Mouse (Mus musculus): ENCODE results near the gene Ypel3. TPM values are rescaled to one million over a fixed set of nuclear protein-coding genes. Genes with fewer than 3 reads are reported as not detected.

Gene Ypel3
- polyA plus RNA-seq, 1 experiment from 2014 or later = 104 TPM

DNA sequence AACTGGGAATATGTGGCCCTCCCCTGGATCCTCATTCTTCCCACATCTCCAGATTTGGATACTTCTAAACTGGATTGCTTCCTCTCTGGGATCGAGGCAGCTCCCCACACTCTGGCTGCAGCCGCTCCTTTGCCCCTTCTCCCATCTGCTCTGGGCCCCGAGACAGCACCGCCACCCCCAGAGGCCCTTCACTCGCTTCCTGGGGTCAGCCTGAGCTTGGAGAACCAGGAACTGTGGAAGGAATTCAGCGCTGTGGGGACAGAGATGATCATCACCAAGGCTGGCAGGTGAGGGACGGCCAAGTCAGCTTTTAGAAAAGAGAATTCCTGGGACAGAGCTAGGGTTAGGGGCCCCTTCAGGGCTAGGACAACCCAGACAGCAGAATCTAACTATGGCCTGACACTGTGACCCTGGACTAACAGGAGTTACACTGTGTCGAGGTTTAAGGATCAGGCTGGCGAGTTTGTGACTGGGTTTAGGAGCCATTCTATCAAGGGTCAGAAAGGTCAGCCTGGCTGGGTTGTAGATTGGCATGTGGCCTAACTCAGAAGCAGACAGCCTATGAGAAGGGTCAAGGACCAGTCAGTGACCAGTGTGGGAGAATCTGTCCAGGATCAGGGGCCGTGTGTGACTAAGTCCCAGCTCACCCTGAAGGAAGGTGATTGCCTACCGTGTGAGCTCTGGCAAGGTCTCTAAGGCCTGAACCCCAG lies 5.1 kb downstream of the Ypel3 start:
- Histone ChIP-seq H3K4me1 (peaks cover 35% of the 10 kb centered on the region), H3K4me3 (peak overlapping the region; percentile 47), H3K36me3 (peaks cover 33% of the 10 kb centered on the region), H3K27ac (no peak overlapping the region), H3K27me3 (no peaks in the 10 kb centered on the region), H3K4me2 (peak overlapping the region; percentile 87), H3K9ac (peak overlapping the region; percentile 73), H3K9me3 (no peaks in the 10 kb centered on the region)
- ATAC-seq (ENCODE audit: insufficient number of reproducible peaks, insufficient read depth, low FRiP score, low TSS enrichment, low read depth) = no peak
- 35% methylated on average over 11 of the region's 11 CpGs for WGBS

DNA sequence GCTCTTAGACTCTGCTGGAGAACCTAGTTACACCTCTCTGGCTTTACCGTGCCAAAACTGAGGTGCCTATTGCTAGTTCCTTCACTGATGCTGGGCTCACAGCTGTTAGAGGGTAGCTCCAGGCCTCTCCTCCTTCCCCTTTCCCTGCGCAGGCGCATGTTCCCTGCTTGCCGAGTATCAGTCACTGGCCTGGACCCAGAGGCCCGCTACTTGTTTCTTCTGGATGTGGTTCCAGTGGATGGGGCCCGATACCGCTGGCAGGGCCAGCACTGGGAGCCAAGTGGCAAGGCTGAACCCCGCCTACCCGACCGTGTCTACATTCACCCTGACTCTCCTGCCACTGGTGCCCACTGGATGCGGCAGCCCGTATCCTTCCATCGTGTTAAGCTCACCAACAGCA lies 5.9 kb downstream of the Ypel3 start:
- Histone ChIP-seq H3K27me3 (no peaks in the 10 kb centered on the region), H3K9ac (no peak overlapping the region), H3K9me3 (no peaks in the 10 kb centered on the region), H3K4me3 (no peak overlapping the region), H3K4me2 (no peak overlapping the region), H3K27ac (no peak overlapping the region; the same call in 1 of the 2 replicates), H3K4me1 (peaks cover 29% of the 10 kb centered on the region), H3K36me3 (peaks cover 41% of the 10 kb centered on the region)
- 86% methylated on average over 13 of the region's 13 CpGs for WGBS
- ATAC-seq (ENCODE audit: insufficient number of reproducible peaks, insufficient read depth, low FRiP score, low TSS enrichment, low read depth) = no peak

DNA sequence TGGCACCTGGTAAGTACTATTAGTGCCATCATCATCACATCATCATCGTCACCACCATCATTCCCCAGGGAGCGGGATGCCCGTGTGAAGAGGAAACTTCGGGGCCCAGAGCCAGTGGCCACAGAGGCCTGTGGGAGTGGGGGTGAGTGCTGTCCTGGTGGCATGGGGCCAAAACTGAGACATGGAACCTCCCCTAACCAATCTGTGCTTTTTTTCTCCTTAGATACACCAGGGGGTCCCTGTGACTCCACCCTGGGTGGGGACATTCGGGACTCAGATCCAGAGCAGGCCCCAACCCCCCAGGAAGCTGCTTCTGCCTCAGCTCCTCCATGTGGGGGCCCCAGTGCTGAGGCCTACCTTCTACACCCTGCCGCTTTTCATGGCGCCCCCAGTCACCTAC lies 7.7 kb downstream of the Ypel3 start:
- H3K9ac ChIP-seq = no peak overlapping the region
- H3K27me3 ChIP-seq = no peaks in the 10 kb centered on the region
- H3K9me3 ChIP-seq = no peaks in the 10 kb centered on the region
- peaks cover 59% of the 10 kb centered on the region for H3K36me3 ChIP-seq
- H3K27ac ChIP-seq = no peak overlapping the region
- H3K4me1 ChIP-seq = peaks cover 20% of the 10 kb centered on the region
- no peak for ATAC-seq (ENCODE audit: insufficient number of reproducible peaks, insufficient read depth, low FRiP score, low TSS enrichment, low read depth)
- no peak overlapping the region for H3K4me2 ChIP-seq
- no peak overlapping the region for H3K4me3 ChIP-seq
- WGBS = 89% methylated on average over 7 of the region's 7 CpGs

DNA sequence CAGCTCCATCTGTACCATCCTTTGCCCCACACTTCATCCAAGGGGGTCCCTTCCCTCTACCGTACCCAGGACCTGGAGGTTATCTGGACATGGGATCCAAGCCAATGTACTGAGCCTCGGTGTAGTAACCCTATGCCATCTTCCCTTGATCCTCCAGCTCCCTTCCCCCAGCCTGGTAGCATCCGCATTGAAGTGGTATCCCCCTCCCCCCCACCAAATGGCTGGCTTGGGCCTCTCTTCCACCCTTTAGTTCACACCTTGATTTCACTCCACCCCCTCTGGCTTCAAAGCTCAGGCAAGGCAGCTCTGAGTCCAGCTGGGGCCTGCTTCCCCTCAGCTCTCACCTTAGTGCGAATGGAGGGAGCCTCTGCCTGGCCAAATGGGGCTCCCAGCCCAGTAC lies 8.3 kb downstream of the Ypel3 start:
- peaks cover 65% of the 10 kb centered on the region for H3K36me3 ChIP-seq
- H3K27ac ChIP-seq = no peak overlapping the region
- WGBS = 90% methylated on average over 4 of the region's 4 CpGs
- peaks cover 18% of the 10 kb centered on the region for H3K4me1 ChIP-seq
- no peaks in the 10 kb centered on the region for H3K9me3 ChIP-seq
- ATAC-seq (ENCODE audit: insufficient number of reproducible peaks, insufficient read depth, low FRiP score, low TSS enrichment, low read depth) = no peak
- no peaks in the 10 kb centered on the region for H3K27me3 ChIP-seq
- no peak overlapping the region for H3K9ac ChIP-seq
- H3K4me3 ChIP-seq = no peak overlapping the region
- H3K4me2 ChIP-seq = no peak overlapping the region

DNA sequence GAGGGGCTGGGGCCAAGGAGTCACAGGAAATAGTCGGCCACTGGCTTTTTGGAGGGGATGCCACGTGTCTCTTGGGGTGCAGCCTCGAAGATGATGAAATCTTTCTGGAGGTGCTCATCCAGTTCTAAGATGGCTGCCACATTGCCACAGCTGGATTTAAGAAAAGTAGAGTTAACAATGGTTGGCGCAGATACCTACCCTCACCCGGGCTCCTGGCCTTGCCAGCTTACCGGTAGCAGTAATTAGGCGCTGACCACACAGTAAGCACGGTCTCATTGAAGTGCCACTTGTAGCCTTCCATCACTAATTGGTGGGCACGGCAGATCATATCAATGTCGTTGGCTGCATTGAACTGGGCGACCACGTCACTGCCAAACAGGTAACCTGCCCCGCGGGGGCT lies 9.4 kb downstream of the Ypel3 start:
- no peak overlapping the region for H3K4me3 ChIP-seq
- H3K9ac ChIP-seq = no peak overlapping the region
- no peaks in the 10 kb centered on the region for H3K27me3 ChIP-seq
- H3K27ac ChIP-seq = no peak overlapping the region
- no peak overlapping the region for H3K4me2 ChIP-seq
- H3K9me3 ChIP-seq = no peaks in the 10 kb centered on the region
- ATAC-seq (ENCODE audit: insufficient number of reproducible peaks, insufficient read depth, low FRiP score, low TSS enrichment, low read depth) = no peak
- H3K4me1 ChIP-seq = peaks cover 21% of the 10 kb centered on the region
- WGBS = 89% methylated on average over 14 of the region's 14 CpGs
- peaks cover 74% of the 10 kb centered on the region for H3K36me3 ChIP-seq

DNA sequence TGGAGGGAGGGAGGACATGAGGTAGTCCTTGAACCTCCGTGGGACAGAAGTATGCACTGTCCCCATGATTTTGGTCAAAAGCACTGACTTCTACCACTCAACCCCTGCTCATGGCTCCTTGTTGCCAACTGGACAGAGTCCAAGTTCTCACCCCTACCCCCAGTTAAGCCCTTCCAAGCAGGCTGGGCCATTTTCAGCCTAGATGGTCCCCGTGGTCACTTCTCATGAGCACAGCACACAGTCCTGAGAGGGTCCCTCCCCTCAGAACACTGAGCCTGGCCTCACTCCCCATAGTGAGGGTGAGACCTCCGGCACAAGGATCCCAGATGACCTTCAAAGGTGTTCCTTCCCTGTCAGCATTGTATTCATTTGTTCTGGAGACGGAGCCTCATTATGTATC lies 12.4 kb downstream of the Ypel3 start:
- no peak for ATAC-seq (ENCODE audit: insufficient number of reproducible peaks, insufficient read depth, low FRiP score, low TSS enrichment, low read depth)
- Histone ChIP-seq H3K4me2 (no peak overlapping the region), H3K9ac (0 out of 2 replicates have a peak overlapping the region, but pooled peaks have one; percentile 16), H3K4me3 (no peak overlapping the region), H3K27ac (no peak overlapping the region), H3K4me1 (peaks cover 23% of the 10 kb centered on the region), H3K27me3 (no peaks in the 10 kb centered on the region), H3K9me3 (no peaks in the 10 kb centered on the region), H3K36me3 (peaks cover 67% of the 10 kb centered on the region)
- 86% methylated on average over 4 of the region's 4 CpGs for WGBS

DNA sequence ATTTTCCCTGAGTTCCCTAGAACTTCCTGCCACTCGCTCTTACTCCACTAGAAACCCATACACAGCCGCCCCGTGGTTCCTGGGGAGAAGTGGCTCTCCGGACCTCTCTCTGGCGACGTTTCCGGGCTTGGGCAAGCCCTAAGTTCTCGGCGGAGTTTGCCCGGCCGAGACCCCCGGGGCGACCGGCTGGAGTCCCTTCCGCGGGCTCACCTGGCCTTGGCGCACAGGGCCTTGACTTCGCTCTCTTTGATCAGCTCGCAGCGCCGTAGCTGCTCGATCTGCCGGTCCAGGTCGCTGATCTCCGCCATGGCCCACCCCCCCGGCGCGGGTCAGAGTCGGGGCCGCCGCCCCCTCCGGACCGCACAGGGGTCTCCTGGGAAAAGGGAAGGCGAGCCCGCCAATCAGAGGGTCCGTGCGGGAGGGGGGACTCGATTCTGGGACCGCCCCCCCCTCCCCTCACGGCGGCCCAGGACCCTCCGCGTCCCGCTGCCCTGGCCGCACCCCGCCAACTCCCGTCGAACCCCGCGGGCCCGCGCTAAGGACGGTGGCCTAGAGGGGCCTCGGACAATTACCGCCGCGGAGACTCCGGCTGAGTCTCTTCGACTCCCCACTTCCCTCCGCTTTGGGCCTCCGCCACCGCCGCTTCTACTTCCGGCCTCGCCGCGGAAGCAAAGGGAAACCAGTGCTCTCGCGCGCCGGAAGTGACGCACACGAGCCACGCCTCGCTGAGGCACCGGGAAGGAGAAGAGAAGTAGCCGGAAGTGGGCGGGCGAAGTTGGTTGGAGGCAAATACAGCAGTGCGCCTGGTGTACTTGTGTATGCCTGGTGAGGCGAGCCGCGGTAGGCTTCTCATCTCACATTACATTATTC lies 15.3 kb downstream of the Ypel3 start, which contains the start of gene Ppp4c:
TSS of gene Ppp4c (minus strand) at position 646 of the 870 bp plus-strand sequence.
- peak within 1 kb of the TSS; percentile 97 for H3K27ac ChIP-seq
- H3K4me3 ChIP-seq = peak within 1 kb of the TSS; percentile 94
- peak within 1 kb of the TSS; percentile 74 for H3K4me2 ChIP-seq
- peak; percentile 92 for ATAC-seq (ENCODE audit: insufficient number of reproducible peaks, insufficient read depth, low FRiP score, low TSS enrichment, low read depth)
- H3K36me3 ChIP-seq = peaks cover 66% of the 10 kb centered on the region
- H3K9ac ChIP-seq = peak within 1 kb of the TSS; percentile 96
- H3K4me1 ChIP-seq = peaks cover 33% of the 10 kb centered on the region
- WGBS = under 1% methylated on average over 76 of the region's 83 CpGs
- no peaks in the 10 kb centered on the region for H3K27me3 ChIP-seq
- no peaks in the 10 kb centered on the region for H3K9me3 ChIP-seq

DNA sequence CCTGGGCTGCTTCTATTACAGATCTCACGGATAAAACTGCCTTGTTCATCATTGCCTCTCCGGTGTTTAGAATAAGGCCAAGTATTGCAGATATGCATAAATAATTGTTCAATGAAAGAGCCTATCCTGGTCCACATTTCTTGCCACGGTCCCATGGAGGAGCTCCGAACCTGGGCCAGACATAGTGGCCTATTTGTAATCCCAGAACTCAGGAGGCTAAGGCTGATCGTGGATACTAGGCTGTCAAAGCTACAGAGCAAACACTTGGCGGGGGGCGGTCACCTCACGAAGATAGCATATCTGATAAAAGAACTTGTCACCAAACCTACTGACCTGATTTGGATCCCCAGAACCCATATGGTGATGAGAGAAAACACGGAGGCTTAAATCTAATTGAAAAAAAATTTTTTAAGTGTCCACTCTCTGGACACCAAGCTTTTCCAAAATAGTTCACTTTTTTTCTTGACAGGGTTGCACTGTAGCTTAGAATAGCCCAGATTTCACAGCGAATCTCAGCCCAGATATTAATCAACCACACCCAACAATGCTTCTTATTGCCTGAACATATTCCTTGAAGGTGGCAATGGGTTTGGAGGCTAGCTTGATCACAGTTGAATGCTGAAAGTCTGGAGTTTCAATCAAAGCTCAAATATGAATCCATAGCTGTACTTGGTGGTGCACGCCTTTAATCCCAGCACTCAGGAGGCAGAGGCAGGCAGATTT lies 16.1 kb downstream of the Ypel3 start:
- Histone ChIP-seq H3K4me3 (peak overlapping the region; percentile 94), H3K4me2 (peak overlapping the region; percentile 74), H3K36me3 (peaks cover 63% of the 10 kb centered on the region), H3K27me3 (no peaks in the 10 kb centered on the region), H3K27ac (peak overlapping the region; percentile 97), H3K9ac (peak overlapping the region; percentile 96), H3K9me3 (no peaks in the 10 kb centered on the region), H3K4me1 (peaks cover 41% of the 10 kb centered on the region)
- ATAC-seq (ENCODE audit: insufficient number of reproducible peaks, insufficient read depth, low FRiP score, low TSS enrichment, low read depth) = peak; percentile 13; the same call in 1 of the 2 replicates
- WGBS = 25% methylated on average over 11 of the region's 11 CpGs

DNA sequence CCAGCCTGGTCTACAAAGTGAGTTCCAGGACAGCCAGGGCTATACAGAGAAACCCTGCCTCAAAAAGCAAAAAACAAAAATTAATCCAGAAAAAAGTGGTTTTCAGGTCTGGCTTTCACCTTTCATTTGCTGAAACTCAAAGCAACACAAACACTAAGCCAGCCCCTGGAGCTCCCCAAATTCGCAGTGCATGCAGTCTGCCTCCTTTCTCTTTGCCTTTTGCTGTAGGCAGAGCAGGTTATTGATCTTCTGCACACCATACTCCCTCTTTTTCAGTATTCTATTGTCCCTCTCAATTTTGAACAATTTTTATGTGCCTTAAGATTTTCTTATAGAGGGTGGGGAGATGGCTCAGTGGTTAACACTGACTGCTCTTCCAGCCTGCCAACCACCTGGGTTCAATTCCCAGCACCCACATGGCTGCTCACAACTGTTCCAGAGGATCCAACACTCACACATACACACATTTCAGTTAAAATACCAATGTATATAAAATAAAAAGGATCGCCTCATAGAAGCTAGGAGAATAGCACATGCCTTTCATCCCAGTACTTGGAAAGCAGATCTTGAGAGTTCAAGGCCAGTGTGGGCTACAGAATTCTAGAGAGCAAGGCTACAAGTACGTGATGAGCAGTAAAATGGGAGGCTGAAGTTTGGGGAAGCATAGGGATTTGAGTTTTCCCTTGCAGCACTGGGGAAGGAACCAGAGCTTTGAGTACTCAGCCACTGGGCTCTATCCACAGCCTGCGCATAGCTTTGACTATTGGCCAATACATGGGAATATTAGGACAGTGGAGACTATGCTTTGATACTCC lies 16.9 kb downstream of the Ypel3 start:
- Histone ChIP-seq H3K27ac (0 out of 2 replicates have a peak overlapping the region, but pooled peaks have one; percentile 11), H3K4me1 (peaks cover 46% of the 10 kb centered on the region), H3K4me3 (no peak overlapping the region), H3K27me3 (no peaks in the 10 kb centered on the region), H3K36me3 (peaks cover 55% of the 10 kb centered on the region), H3K9ac (no peak overlapping the region), H3K9me3 (no peaks in the 10 kb centered on the region), H3K4me2 (no peak overlapping the region)
- WGBS = 71% methylated on average over 4 of the region's 4 CpGs
- no peak for ATAC-seq (ENCODE audit: insufficient number of reproducible peaks, insufficient read depth, low FRiP score, low TSS enrichment, low read depth)

DNA sequence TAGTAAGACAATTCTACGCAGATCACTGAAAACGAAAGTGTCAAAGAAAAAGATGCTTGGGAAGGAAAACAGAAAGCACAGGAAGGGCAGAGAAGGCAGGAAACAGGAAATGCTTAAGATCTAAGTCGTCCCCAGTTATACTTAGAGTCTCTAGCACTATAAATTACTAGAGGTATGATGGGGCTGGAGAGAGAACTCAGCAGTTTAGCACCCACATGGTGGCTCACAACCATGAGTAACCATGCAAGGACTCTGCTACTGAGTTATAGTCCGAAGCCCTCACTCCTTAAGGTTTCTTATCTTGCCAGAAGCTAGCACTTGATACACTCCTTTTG lies 17.5 kb downstream of the Ypel3 start:
- no peaks in the 10 kb centered on the region for H3K9me3 ChIP-seq
- H3K27me3 ChIP-seq = no peaks in the 10 kb centered on the region
- no peak overlapping the region for H3K4me2 ChIP-seq
- ATAC-seq (ENCODE audit: insufficient number of reproducible peaks, insufficient read depth, low FRiP score, low TSS enrichment, low read depth) = no peak
- no peak overlapping the region for H3K27ac ChIP-seq
- WGBS = 74% methylated on average over 4 of the region's 4 CpGs
- no peak overlapping the region for H3K4me3 ChIP-seq
- peaks cover 46% of the 10 kb centered on the region for H3K4me1 ChIP-seq
- H3K9ac ChIP-seq = no peak overlapping the region
- peaks cover 49% of the 10 kb centered on the region for H3K36me3 ChIP-seq

Measured in embryonic facial prominence, embryonic 13.5 days (tissue).